Mouse (Mus musculus) cortical plate, adult 2 months (tissue): ENCODE measurements around the gene Asb14. TPM values are rescaled to one million over a fixed set of nuclear protein-coding genes. Genes with fewer than 3 reads are reported as not detected.

ENCODE experiments used
- H3K27ac ChIP-seq: fragments of 200-500 bp; 2 replicates; pipeline ENCODE4 v1.5.1; 2012; ENCODE audit warnings: low read length, control low read depth, inconsistent platforms; ENCODE audit not compliant: insufficient read depth
- H3K4me1 ChIP-seq: fragments of 200-500 bp; 2 replicates; pipeline ENCODE4 v1.6.1; 2011; ENCODE audit warnings: low read length; ENCODE audit not compliant: control insufficient read depth, insufficient read depth
- H3K4me3 ChIP-seq: fragments of 200-500 bp; 2 replicates; pipeline ENCODE4 v1.5.1; 2011; ENCODE audit warnings: mild to moderate bottlenecking, low read length, control low read depth; ENCODE audit not compliant: insufficient read depth
- CTCF ChIP-seq: fragments of 200-500 bp; IDR thresholded peaks from 2 replicates; pipeline ENCODE4 v1.5.1; 2011; ENCODE audit warnings: mild to moderate bottlenecking, control low read depth, low read length; ENCODE audit not compliant: insufficient read depth; ENCODE audit errors: extremely low read depth
- POLR2A ChIP-seq: fragments of 200-500 bp; IDR thresholded peaks from 2 replicates; pipeline ENCODE4 v1.6.1; 2011; ENCODE audit warnings: mild to moderate bottlenecking, low read length, control low read depth; ENCODE audit not compliant: insufficient read depth; ENCODE audit errors: extremely low read depth
- polyA plus RNA-seq: library from polyadenylated mRNA; depleted of rRNA; stranded (reverse); fragments of >200 nt; gene quantifications from 2 replicates; pipeline ENCODE4 v1.2.3, GENCODE M21; 2012; rRNA removed

Asb14 gene
- polyA plus RNA-seq, 1 experiment: 0.31 TPM

- no peak for TF ChIP-seq CTCF
- no peak for TF ChIP-seq POLR2A
- Histone ChIP-seq H3K27ac (no peak overlapping the region), H3K4me1 (no peaks in the 10 kb centered on the region), H3K4me3 (no peak overlapping the region)
Measured at GRCm38 (mm10) chr14:26960518-26960917, 66.2 kb downstream of the Asb14 start.

Other genes starting within 250 kb of the Asb14 start
- gene Pde12, start 224.7 kb upstream of the Asb14 start, polyA plus RNA-seq: 4.5 and 4.7 TPM in 2 replicates
- gene Dnah12, start 201.3 kb upstream of the Asb14 start, polyA plus RNA-seq: 0.09 and 0.19 TPM in 2 replicates
- 33.3 and 34.7 TPM in 2 replicates for gene Appl1, start 76.7 kb downstream of the Asb14 start, polyA plus RNA-seq
- gene Hesx1, start 99.9 kb downstream of the Asb14 start, polyA plus RNA-seq: not detected in 2 replicates
- gene Il17rd, start 144.4 kb downstream of the Asb14 start, polyA plus RNA-seq: 1.6 and 1.7 TPM in 2 replicates
- 42.9 and 45.9 TPM in 2 replicates for gene Arhgef3, start 220.3 kb downstream of the Asb14 start, polyA plus RNA-seq